ENCODE assay signal across 26 mouse cellular contexts in the genomic region with DNA sequence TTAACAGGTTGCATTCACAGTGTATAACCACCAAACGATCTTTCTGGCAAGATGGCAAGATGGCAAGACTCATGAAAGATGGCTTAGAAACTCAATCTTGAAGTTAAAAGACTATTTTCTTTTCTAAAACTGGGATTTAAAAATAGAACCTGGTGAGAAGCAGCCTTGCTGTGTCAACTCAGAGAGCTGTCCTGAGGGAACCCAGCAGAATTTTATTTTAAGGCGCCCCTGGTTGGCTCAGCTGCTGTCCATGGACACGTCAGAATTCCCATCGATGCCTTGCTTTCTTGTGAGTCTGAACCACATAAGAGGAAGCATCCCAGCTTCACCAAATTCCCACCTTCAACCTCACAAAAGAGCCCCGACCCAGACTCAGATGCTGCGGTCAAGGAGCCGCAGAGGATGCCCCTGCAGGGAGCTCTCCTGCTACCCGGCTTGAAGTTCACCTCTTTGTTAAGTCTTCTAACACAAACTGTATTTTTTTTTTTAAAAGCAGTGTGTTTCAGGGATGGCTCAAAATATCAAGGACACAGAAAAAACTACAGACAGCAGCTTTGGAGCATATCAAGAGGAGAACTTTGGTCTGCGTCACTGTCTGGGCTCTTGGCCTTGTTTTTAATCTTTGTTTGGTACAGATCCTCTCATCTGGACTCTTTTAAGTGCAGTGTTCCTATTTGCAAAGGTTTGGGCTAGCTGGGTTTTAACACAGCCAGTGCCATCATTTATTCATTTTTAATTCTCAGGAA. TPM values are rescaled to one million over a fixed set of nuclear protein-coding genes. Genes with fewer than 3 reads are reported as not detected.
"Had no signal": no experiment of that assay in that cellular context is flagged by ENCODE, and none has a peak within 500 bp of the region (broad histone marks: within the 10 kb centered on the region; RNA-seq: fewer than 3 reads in every experiment).

No protein-coding gene starts in this region.

- H3K27ac ChIP-seq: heart, embryonic 10.5 days; hindbrain, embryonic 13.5 days; hindbrain, embryonic 15.5 days; hindbrain, postnatal 0 days; kidney, embryonic 15.5 days; kidney, postnatal 0 days; limb, embryonic 13.5 days; limb, embryonic 15.5 days; liver, embryonic 12.5 days; liver, embryonic 14.5 days had no signal

- ATAC-seq: hindbrain, postnatal 0 days; intestine, embryonic 16.5 days; liver, embryonic 12.5 days had no signal

- DNase-seq: gastrocnemius, postnatal 14 days; gastrocnemius, postnatal 36 days; heart, adult 18-20 months; heart, postnatal 10 days; heart, postnatal 36 days; kidney, adult 11 months; kidney, adult 2 months; kidney, adult 9 months; kidney, postnatal 14 days; kidney, postnatal 36 days; layer of hippocampus, adult 9-11 months; layer of hippocampus, postnatal 36 days had no signal

- H3K4me3 ChIP-seq: heart, embryonic 10.5 days; heart, embryonic 12.5 days; hindbrain, embryonic 13.5 days; hindbrain, embryonic 15.5 days; kidney, embryonic 15.5 days; limb, embryonic 13.5 days; limb, embryonic 15.5 days; liver, embryonic 12.5 days had no signal

RNA-seq across cellular contexts. Expression of a gene that starts 44.3 kb away (rescaled TPM):
- total RNA-seq: hematopoietic stem cell, adult 5-6 weeks had no signal
- polyA plus RNA-seq: heart, embryonic 12.5 days; liver, embryonic 12.5 days; liver, embryonic 16.5 days had no signal
